Mouse (Mus musculus): Measurements from ENCODE around the gene Gm21887. TPM values are rescaled to one million over a fixed set of nuclear protein-coding genes. Genes with fewer than 3 reads are reported as not detected.
A peak's percentile ranks its signal among the peaks of the same experiment; 100 is the strongest.
"Not testable (repeated sequence)": the region's sequence is repeated elsewhere in the genome, so short reads cannot be mapped to it uniquely, and the experiment has no call there.

Gene Gm21887
- polyA plus RNA-seq, 1 experiment from 2014 or later, result 306 TPM

- peak; percentile 32 for DNase-seq (ENCODE audit: low spot score)
- ATAC-seq (replicated peaks; ENCODE audit: low FRiP score), result not testable (repeated sequence)
Observed at GRCm38 (mm10) chrX:169999226-169999883, 10.1 kb upstream of the Gm21887 start.

DNA sequence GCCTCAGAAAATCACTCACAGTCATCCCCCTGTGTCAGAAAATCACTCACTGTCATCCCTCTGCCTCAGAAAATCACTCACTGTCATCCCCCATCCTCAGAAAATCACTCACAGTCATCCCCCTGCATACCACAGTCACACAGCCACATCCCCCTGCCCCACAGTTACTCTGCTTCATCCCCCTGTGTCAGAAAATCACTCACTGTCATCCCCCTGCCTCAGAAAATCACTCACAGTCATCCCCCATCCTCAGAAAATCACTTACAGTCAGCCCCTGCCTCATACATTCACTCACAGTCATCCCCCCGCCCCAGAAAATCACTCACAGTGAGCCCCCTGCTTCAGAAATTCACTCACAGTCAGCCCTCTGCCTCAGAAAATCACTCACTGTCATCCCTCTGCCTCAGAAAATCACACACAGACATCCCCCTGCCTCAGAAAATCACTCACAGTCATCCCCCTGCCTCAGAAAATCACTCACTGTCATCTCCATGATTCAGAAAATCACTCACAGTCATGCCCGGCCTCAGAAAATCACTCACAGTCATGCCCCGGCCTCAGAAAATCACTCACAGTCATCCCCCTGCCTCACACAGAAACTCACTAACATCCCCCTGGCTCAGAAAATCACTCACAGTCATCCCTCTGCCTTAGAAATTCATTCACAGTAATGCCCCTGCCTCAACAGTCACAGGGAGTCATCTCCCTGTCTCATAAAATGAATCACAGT, 9.4 kb upstream of the Gm21887 start:
- H3K4me3 ChIP-seq (ENCODE audit: low read depth, low read length); H3K4me1 ChIP-seq (replicated peaks; ENCODE audit: control insufficient read depth, insufficient read depth, low read length); H3K4me2 ChIP-seq; H3K36me3 ChIP-seq (ENCODE audit: control insufficient read depth, insufficient read depth, low read length); DNase-seq (ENCODE audit: low spot score); H3K27ac ChIP-seq (ENCODE audit: low read depth, low read length); H3K27me3 ChIP-seq (replicated peaks; ENCODE audit: control insufficient read depth, insufficient read depth, low read length); ATAC-seq (replicated peaks; ENCODE audit: low FRiP score); H3K9ac ChIP-seq (ENCODE audit: low read depth, low read length): not testable (repeated sequence)
- WGBS, result no CpG with 5 or more reads among the region's 3 CpGs
- H3K9me3 ChIP-seq (ENCODE audit: control insufficient read depth, low read length), result peaks cover 16% of the 10 kb centered on the region

More at GRCm38 (mm10) chrX:169999226-169999883, 10.1 kb upstream of the Gm21887 start:
- H3K9ac ChIP-seq (ENCODE audit: low read depth, low read length); H3K36me3 ChIP-seq (ENCODE audit: control insufficient read depth, insufficient read depth, low read length); H3K4me2 ChIP-seq; H3K4me3 ChIP-seq (ENCODE audit: low read depth, low read length); H3K27ac ChIP-seq (ENCODE audit: low read depth, low read length); H3K4me1 ChIP-seq (replicated peaks; ENCODE audit: control insufficient read depth, insufficient read depth, low read length); H3K27me3 ChIP-seq (replicated peaks; ENCODE audit: control insufficient read depth, insufficient read depth, low read length): not testable (repeated sequence)
- H3K9me3 ChIP-seq (ENCODE audit: control insufficient read depth, low read length), result peaks cover 20% of the 10 kb centered on the region
- WGBS, result 37% methylated on average over 8 of the region's 11 CpGs

GRCm38 (mm10) chrX:170000642-170001387, 8.6 kb upstream of the Gm21887 start:
- not testable (repeated sequence) for H3K4me3 ChIP-seq (ENCODE audit: low read depth, low read length); H3K9ac ChIP-seq (ENCODE audit: low read depth, low read length); H3K4me2 ChIP-seq; H3K4me1 ChIP-seq (replicated peaks; ENCODE audit: control insufficient read depth, insufficient read depth, low read length); ATAC-seq (replicated peaks; ENCODE audit: low FRiP score); H3K36me3 ChIP-seq (ENCODE audit: control insufficient read depth, insufficient read depth, low read length); H3K27me3 ChIP-seq (replicated peaks; ENCODE audit: control insufficient read depth, insufficient read depth, low read length); H3K27ac ChIP-seq (ENCODE audit: low read depth, low read length)
- 41% methylated on average over 6 of the region's 6 CpGs for WGBS
- H3K9me3 ChIP-seq (ENCODE audit: control insufficient read depth, low read length), result peaks cover 14% of the 10 kb centered on the region
- DNase-seq (ENCODE audit: low spot score), result peak; percentile 18

GRCm38 (mm10) chrX:170001388-170001695, 8.1 kb upstream of the Gm21887 start:
- peaks cover 15% of the 10 kb centered on the region for H3K9me3 ChIP-seq (ENCODE audit: control insufficient read depth, low read length)
- DNase-seq (ENCODE audit: low spot score); H3K27me3 ChIP-seq (replicated peaks; ENCODE audit: control insufficient read depth, insufficient read depth, low read length); H3K27ac ChIP-seq (ENCODE audit: low read depth, low read length); H3K4me3 ChIP-seq (ENCODE audit: low read depth, low read length); H3K9ac ChIP-seq (ENCODE audit: low read depth, low read length); H3K36me3 ChIP-seq (ENCODE audit: control insufficient read depth, insufficient read depth, low read length); H3K4me1 ChIP-seq (replicated peaks; ENCODE audit: control insufficient read depth, insufficient read depth, low read length); ATAC-seq (replicated peaks; ENCODE audit: low FRiP score); H3K4me2 ChIP-seq: not testable (repeated sequence)
- WGBS, result 39% methylated on average over 7 of the region's 12 CpGs

- not testable (repeated sequence) for H3K27ac ChIP-seq (ENCODE audit: low read depth, low read length); DNase-seq (ENCODE audit: low spot score); H3K36me3 ChIP-seq (ENCODE audit: control insufficient read depth, insufficient read depth, low read length); H3K4me2 ChIP-seq; H3K4me3 ChIP-seq (ENCODE audit: low read depth, low read length); ATAC-seq (replicated peaks; ENCODE audit: low FRiP score); H3K4me1 ChIP-seq (replicated peaks; ENCODE audit: control insufficient read depth, insufficient read depth, low read length); H3K9ac ChIP-seq (ENCODE audit: low read depth, low read length)
- H3K27me3 ChIP-seq (replicated peaks; ENCODE audit: control insufficient read depth, insufficient read depth, low read length), result peaks cover 14% of the 10 kb centered on the region
- 53% methylated on average over 6 of the region's 18 CpGs for WGBS
- H3K9me3 ChIP-seq (ENCODE audit: control insufficient read depth, low read length), result peaks cover 23% of the 10 kb centered on the region
Observed at GRCm38 (mm10) chrX:170002510-170003197, 6.8 kb upstream of the Gm21887 start.

DNA sequence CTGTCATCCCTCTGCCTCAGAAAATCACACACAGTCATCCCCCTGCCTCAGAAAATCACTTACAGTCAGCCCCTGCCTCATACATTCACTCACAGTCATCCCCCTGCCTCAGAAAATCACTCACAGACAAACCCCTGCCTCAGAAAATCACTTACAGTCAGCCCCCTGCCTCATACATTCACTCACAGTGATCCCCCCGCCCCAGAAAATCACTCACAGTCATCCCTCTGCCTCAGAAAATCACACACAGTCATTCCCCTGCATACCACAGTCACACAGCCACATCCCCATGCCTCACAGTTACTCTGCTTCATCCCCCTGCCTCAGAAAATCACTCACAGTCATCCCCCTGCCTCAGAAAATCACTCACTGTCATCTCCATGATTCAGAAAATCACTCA, 5.9 kb upstream of the Gm21887 start:
- H3K4me1 ChIP-seq (replicated peaks; ENCODE audit: control insufficient read depth, insufficient read depth, low read length); H3K9ac ChIP-seq (ENCODE audit: low read depth, low read length); H3K27ac ChIP-seq (ENCODE audit: low read depth, low read length); H3K4me3 ChIP-seq (ENCODE audit: low read depth, low read length); DNase-seq (ENCODE audit: low spot score); H3K4me2 ChIP-seq; H3K36me3 ChIP-seq (ENCODE audit: control insufficient read depth, insufficient read depth, low read length); ATAC-seq (replicated peaks; ENCODE audit: low FRiP score): not testable (repeated sequence)
- H3K27me3 ChIP-seq (replicated peaks; ENCODE audit: control insufficient read depth, insufficient read depth, low read length), result peaks cover 18% of the 10 kb centered on the region
- WGBS, result 28% methylated on average over 1 of the region's 1 CpGs
- H3K9me3 ChIP-seq (ENCODE audit: control insufficient read depth, low read length), result peaks cover 29% of the 10 kb centered on the region

DNA sequence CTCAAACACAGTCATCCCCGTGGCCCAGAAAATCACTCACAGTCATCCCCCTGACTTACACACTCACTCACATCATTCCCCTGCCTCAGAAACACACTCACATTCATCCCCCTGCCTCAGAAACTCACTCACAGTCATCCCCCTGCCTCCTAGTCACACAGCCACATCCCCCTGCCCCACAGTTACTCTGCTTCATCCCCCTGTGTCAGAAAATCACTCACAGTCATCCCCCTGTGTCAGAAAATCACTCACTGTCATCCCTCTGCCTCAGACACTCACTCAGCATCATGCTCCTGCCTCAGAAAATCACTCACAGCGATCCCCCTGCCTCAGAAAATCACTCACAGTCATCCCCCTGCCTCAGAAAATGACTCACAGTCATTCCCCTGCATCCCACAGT, 5.2 kb upstream of the Gm21887 start:
- DNase-seq (ENCODE audit: low spot score), result peak; percentile 23
- whole genome bisulfite sequencing, result 47% methylated on average over 2 of the region's 2 CpGs
- H3K9me3 ChIP-seq (ENCODE audit: control insufficient read depth, low read length), result peaks cover 29% of the 10 kb centered on the region
- not testable (repeated sequence) for H3K36me3 ChIP-seq (ENCODE audit: control insufficient read depth, insufficient read depth, low read length); ATAC-seq (replicated peaks; ENCODE audit: low FRiP score); H3K27ac ChIP-seq (ENCODE audit: low read depth, low read length); H3K9ac ChIP-seq (ENCODE audit: low read depth, low read length); H3K4me3 ChIP-seq (ENCODE audit: low read depth, low read length); H3K4me2 ChIP-seq; H3K4me1 ChIP-seq (replicated peaks; ENCODE audit: control insufficient read depth, insufficient read depth, low read length)
- H3K27me3 ChIP-seq (replicated peaks; ENCODE audit: control insufficient read depth, insufficient read depth, low read length), result peaks cover 18% of the 10 kb centered on the region

DNA sequence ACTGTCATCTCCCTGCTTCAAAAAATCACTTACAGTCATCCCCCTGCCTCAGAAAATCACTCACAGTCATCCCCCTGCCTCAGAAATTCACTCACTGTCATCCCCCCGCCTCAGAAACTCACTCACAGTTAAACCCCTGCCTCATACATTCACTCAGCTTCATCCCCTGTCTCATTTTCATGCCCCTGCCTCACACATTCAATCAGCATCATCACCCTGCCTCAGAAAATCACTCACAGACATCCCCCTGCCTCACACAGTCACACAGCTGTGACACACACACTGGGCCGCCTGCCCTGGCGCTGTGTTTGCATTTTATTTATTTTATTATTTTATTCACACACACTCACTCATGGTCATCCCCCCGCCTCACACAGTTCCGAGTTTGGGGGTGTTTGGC, 4.7 kb upstream of the Gm21887 start:
- H3K4me1 ChIP-seq (replicated peaks; ENCODE audit: control insufficient read depth, insufficient read depth, low read length); H3K4me3 ChIP-seq (ENCODE audit: low read depth, low read length); ATAC-seq (replicated peaks; ENCODE audit: low FRiP score); H3K27ac ChIP-seq (ENCODE audit: low read depth, low read length); DNase-seq (ENCODE audit: low spot score); H3K4me2 ChIP-seq; H3K9ac ChIP-seq (ENCODE audit: low read depth, low read length); H3K36me3 ChIP-seq (ENCODE audit: control insufficient read depth, insufficient read depth, low read length): not testable (repeated sequence)
- Histone ChIP-seq H3K27me3 (replicated peaks; ENCODE audit: control insufficient read depth, insufficient read depth, low read length) (peaks cover 18% of the 10 kb centered on the region), H3K9me3 (ENCODE audit: control insufficient read depth, low read length) (peaks cover 34% of the 10 kb centered on the region)
- 39% methylated on average over 5 of the region's 5 CpGs for WGBS
